Mouse (Mus musculus) cerebellum, adult 2 months (tissue): ENCODE results near the gene Mtnr1b. TPM values are rescaled to one million over a fixed set of nuclear protein-coding genes. Genes with fewer than 3 reads are reported as not detected.
"Not testable (repeated sequence)": the region's sequence is repeated elsewhere in the genome, so short reads cannot be mapped to it uniquely, and the experiment has no call there.

Source experiments
- DNase-seq, 2 experiments: peaks; one replicate each; pipeline ENCODE4 v3.0.0; 2021
- H3K27ac ChIP-seq: fragments of 200-500 bp; 2 replicates; pipeline ENCODE4 v1.5.1; 2012; ENCODE audit warnings: low read length, control low read depth, inconsistent platforms; ENCODE audit not compliant: insufficient read depth
- H3K27me3 ChIP-seq: fragments of 200-500 bp; 2 replicates; pipeline ENCODE4 v1.6.1; 2012; ENCODE audit warnings: inconsistent platforms, mild to moderate bottlenecking, low read length, moderate library complexity; ENCODE audit not compliant: control insufficient read depth, insufficient read depth
- H3K4me1 ChIP-seq: fragments of 200-500 bp; 2 replicates; pipeline ENCODE4 v1.6.1; 2011; ENCODE audit warnings: low read length; ENCODE audit not compliant: control insufficient read depth, insufficient read depth
- H3K4me3 ChIP-seq: fragments of 200-500 bp; replicated peaks from 2 replicates; pipeline ENCODE3; 2011; ENCODE audit warnings: mild to moderate bottlenecking, low read depth, low read length, control low read depth; ENCODE audit not compliant: insufficient read depth
- CTCF ChIP-seq: fragments of 200-500 bp; IDR thresholded peaks from 2 replicates; pipeline ENCODE4 v1.5.1; 2011; ENCODE audit warnings: low read depth, mild to moderate bottlenecking, control low read depth, low read length, moderate library complexity, borderline replicate concordance; ENCODE audit not compliant: insufficient read depth
- POLR2A ChIP-seq: fragments of 200-500 bp; IDR thresholded peaks from 2 replicates; pipeline ENCODE4 v1.6.1; 2011; ENCODE audit warnings: low read length, control low read depth, borderline replicate concordance; ENCODE audit not compliant: insufficient read depth
- WGBS: fragments of 180-500 bp; shearing (Covaris S2); methylation state at CpG from one replicate; pipeline ENCODE4 v1.1.7; 2018; 5-methylcytosine and 5-hydroxymethylcytosine counted together
- polyA plus RNA-seq: library from polyadenylated mRNA; depleted of rRNA; stranded (reverse); fragments of >200 nt; gene quantifications from 2 replicates; pipeline ENCODE4 v1.2.3, GENCODE M21; 2012

Mtnr1b gene
- polyA plus RNA-seq, 1 experiment: not detected

- TF ChIP-seq POLR2A: no peak
- no peak for TF ChIP-seq CTCF
- WGBS: 92% methylated on average over 8 of the region's 8 CpGs
- Histone ChIP-seq H3K4me3 (no peak overlapping the region), H3K4me1 (no peaks in the 10 kb centered on the region), H3K27me3 (no peaks in the 10 kb centered on the region), H3K27ac (no peak overlapping the region)
- no peak for DNase-seq
Observed at GRCm38 (mm10) chr9:15845390-15845789, 29.0 kb downstream of the Mtnr1b start.

GRCm38 (mm10) chr9:15844936-15845335 is 29.4 kb downstream of the Mtnr1b start:
- DNase-seq, H3K4me1 ChIP-seq, H3K27ac ChIP-seq, H3K27me3 ChIP-seq, H3K4me3 ChIP-seq: not testable (repeated sequence)
- WGBS: 54% methylated on average over 4 of the region's 4 CpGs

GRCm38 (mm10) chr9:15813002-15813911 is 61.1 kb downstream of the Mtnr1b start:
- Histone ChIP-seq H3K27me3 (no peaks in the 10 kb centered on the region), H3K4me3 (no peak overlapping the region), H3K4me1 (no peaks in the 10 kb centered on the region), H3K27ac (no peak overlapping the region)
- DNase-seq: no peak
- 12% methylated on average over 6 of the region's 6 CpGs for WGBS
- TF ChIP-seq CTCF (no peak), POLR2A (no peak)

- no peak overlapping the region for H3K4me3 ChIP-seq
- WGBS: 86% methylated on average over 2 of the region's 2 CpGs
- DNase-seq: no peak
- H3K27ac ChIP-seq: no peak overlapping the region
- TF ChIP-seq POLR2A: no peak
- TF ChIP-seq CTCF: no peak
- no peaks in the 10 kb centered on the region for H3K4me1 ChIP-seq
- H3K27me3 ChIP-seq: no peaks in the 10 kb centered on the region
Observed at GRCm38 (mm10) chr9:15804296-15804695, 70.1 kb downstream of the Mtnr1b start.

- no peak for DNase-seq
- H3K4me1 ChIP-seq: no peaks in the 10 kb centered on the region
- no peak overlapping the region for H3K27ac ChIP-seq
- H3K27me3 ChIP-seq: no peaks in the 10 kb centered on the region
- no peak overlapping the region for H3K4me3 ChIP-seq
- TF ChIP-seq POLR2A: no peak
- TF ChIP-seq CTCF: no peak
Observed at GRCm38 (mm10) chr9:15802413-15803027, 71.8 kb downstream of the Mtnr1b start.

GRCm38 (mm10) chr9:15800402-15800801 is 74.0 kb downstream of the Mtnr1b start:
- TF ChIP-seq CTCF (no peak), POLR2A (no peak)
- H3K4me3 ChIP-seq: no peak overlapping the region
- H3K4me1 ChIP-seq: no peaks in the 10 kb centered on the region
- 82% methylated on average over 5 of the region's 5 CpGs for WGBS
- no peaks in the 10 kb centered on the region for H3K27me3 ChIP-seq
- no peak for DNase-seq
- H3K27ac ChIP-seq: no peak overlapping the region

GRCm38 (mm10) chr9:15794408-15794807 is 79.9 kb downstream of the Mtnr1b start:
- Histone ChIP-seq H3K4me1 (no peaks in the 10 kb centered on the region), H3K27me3 (no peaks in the 10 kb centered on the region), H3K4me3 (no peak overlapping the region), H3K27ac (no peak overlapping the region)
- TF ChIP-seq CTCF: no peak
- no peak for DNase-seq
- 88% methylated on average over 6 of the region's 6 CpGs for WGBS

- H3K4me1 ChIP-seq: no peaks in the 10 kb centered on the region
- no peak overlapping the region for H3K4me3 ChIP-seq
- 90% methylated on average over 9 of the region's 9 CpGs for WGBS
- no peak for DNase-seq
- TF ChIP-seq CTCF: no peak
- TF ChIP-seq POLR2A: no peak
- no peaks in the 10 kb centered on the region for H3K27me3 ChIP-seq
- H3K27ac ChIP-seq: no peak overlapping the region
Observed at GRCm38 (mm10) chr9:15792076-15792475, 82.3 kb downstream of the Mtnr1b start.
